Mouse (Mus musculus) stomach, postnatal 0 days (tissue): Measurements from ENCODE around the gene Krt7.

Source experiments
- CTCF ChIP-seq: IDR thresholded peaks from 2 replicates; pipeline ENCODE4 v1.5.1; 2016; ENCODE audit warnings: antibody characterized with exemption, low read depth, mild to moderate bottlenecking, moderate library complexity
- EP300 ChIP-seq: optimal IDR thresholded peaks from 2 replicates; pipeline ENCODE3; 2016; ENCODE audit warnings: antibody characterized with exemption

GRCm38 (mm10) chr15:101469093-101469492 is 58.2 kb downstream of the Krt7 start:
- TF ChIP-seq CTCF (no peak), EP300 (no peak)
